Mouse (Mus musculus) embryonic facial prominence, embryonic 14.5 days (tissue): ENCODE results near the gene Ppfia2. TPM values are rescaled to one million over a fixed set of nuclear protein-coding genes. Genes with fewer than 3 reads are reported as not detected.

Experiments
- ATAC-seq: fragments of 200-750 bp; cut with Nextera tagmentation; 2 replicates; pipeline ENCODE4 v1.8.0; 2017; ENCODE audit warnings: low read depth, moderate number of reproducible peaks, moderate TSS enrichment
- DNase-seq: peaks from one replicate; pipeline ENCODE4 v3.0.0-alpha.2; 2015; ENCODE audit warnings: low spot score
- H3K27ac ChIP-seq: fragments of 300-500 bp; sonication (generic); replicated peaks from 2 replicates; pipeline ENCODE4 v1.5.1; 2014; ENCODE audit warnings: low read depth, mild to moderate bottlenecking, low read length, moderate library complexity
- H3K27me3 ChIP-seq: fragments of 300-500 bp; sonication (generic); replicated peaks from 2 replicates; pipeline ENCODE4 v1.6.1; 2014; ENCODE audit warnings: low read length; ENCODE audit not compliant: control insufficient read depth, insufficient read depth
- H3K36me3 ChIP-seq: fragments of 300-500 bp; sonication (generic); 2 replicates; pipeline ENCODE4 v1.6.1; 2014; ENCODE audit warnings: low read length, mixed read lengths; ENCODE audit not compliant: control insufficient read depth, insufficient read depth
- H3K4me1 ChIP-seq: fragments of 300-500 bp; sonication (generic); 2 replicates; pipeline ENCODE4 v1.6.1; 2014; ENCODE audit warnings: antibody characterized with exemption, low read length; ENCODE audit not compliant: control insufficient read depth, insufficient read depth
- H3K4me2 ChIP-seq: fragments of 300-500 bp; sonication (generic); 2 replicates; pipeline ENCODE4 v1.6.1; 2014; ENCODE audit warnings: low read depth, mild to moderate bottlenecking, low read length, moderate library complexity, mixed read lengths
- H3K4me3 ChIP-seq: fragments of 300-500 bp; sonication (generic); 2 replicates; pipeline ENCODE4 v1.5.1; 2014; ENCODE audit warnings: low read depth, mild to moderate bottlenecking, low read length
- H3K9ac ChIP-seq: fragments of 300-500 bp; sonication (generic); 2 replicates; pipeline ENCODE4 v1.6.1; 2014; ENCODE audit warnings: low read depth, mild to moderate bottlenecking, low read length, moderate library complexity, mixed read lengths
- H3K9me3 ChIP-seq: fragments of 300-500 bp; sonication (generic); 2 replicates; pipeline ENCODE4 v1.6.1; 2016; ENCODE audit warnings: low read length; ENCODE audit not compliant: control insufficient read depth
- WGBS: fragments of 180-500 bp; shearing (Covaris S2); extraction: QIAGEN DNeasy Blood & Tissue Kit; methylation state at CpG from one replicate; pipeline ENCODE4 v1.1.7; 2014; 5-methylcytosine and 5-hydroxymethylcytosine counted together
- polyA plus RNA-seq: library from polyadenylated mRNA; unstranded; fragments of >200 nt; fragmentation: Nextera tagmentation; extraction: Ambion mirVana; gene quantifications from 2 replicates; pipeline ENCODE4 v1.2.1, GENCODE M21; 2014

Ppfia2 gene
- 2.3 and 2.9 TPM in 2 replicates for polyA plus RNA-seq

GRCm38 (mm10) chr10:106469855-106470532, at the start of gene Ppfia2:
TSS of gene Ppfia2 (plus strand) at chr10:106470339.
- H3K9ac ChIP-seq = peak within 1 kb of the TSS; percentile 56
- peaks cover 24% of the 10 kb centered on the region for H3K27me3 ChIP-seq
- DNase-seq (peak; percentile 70), ATAC-seq (peak; percentile 76)
- H3K4me3 ChIP-seq = peak within 1 kb of the TSS; percentile 55
- H3K36me3 ChIP-seq = no peaks in the 10 kb centered on the region
- peak within 1 kb of the TSS; percentile 89 for H3K4me2 ChIP-seq
- H3K27ac ChIP-seq = no peak within 1 kb of the TSS; the same call in 1 of the 2 replicates
- under 1% methylated on average over 28 of the region's 30 CpGs for WGBS
- H3K9me3 ChIP-seq = no peaks in the 10 kb centered on the region
- H3K4me1 ChIP-seq = peaks cover 7% of the 10 kb centered on the region

GRCm38 (mm10) chr10:106468956-106469721, 1.0 kb upstream of the Ppfia2 start:
- peak overlapping the region; percentile 56; the same call in 1 of the 2 replicates for H3K9ac ChIP-seq
- 1% methylated on average over 19 of the region's 19 CpGs for WGBS
- peaks cover 24% of the 10 kb centered on the region for H3K27me3 ChIP-seq
- peaks cover 7% of the 10 kb centered on the region for H3K4me1 ChIP-seq
- H3K36me3 ChIP-seq = no peaks in the 10 kb centered on the region
- DNase-seq (peak; percentile 43), ATAC-seq (peak; percentile 81)
- H3K4me2 ChIP-seq = peak overlapping the region; percentile 89
- peak overlapping the region; percentile 55 for H3K4me3 ChIP-seq
- no peaks in the 10 kb centered on the region for H3K9me3 ChIP-seq
- H3K27ac ChIP-seq = no peak overlapping the region

- Histone ChIP-seq H3K9me3 (no peaks in the 10 kb centered on the region), H3K9ac (peak overlapping the region; percentile 56), H3K4me2 (peak overlapping the region; percentile 89), H3K4me3 (peak overlapping the region; percentile 55), H3K27me3 (peaks cover 24% of the 10 kb centered on the region), H3K36me3 (no peaks in the 10 kb centered on the region), H3K4me1 (peaks cover 7% of the 10 kb centered on the region), H3K27ac (no peak overlapping the region; the same call in 1 of the 2 replicates)
- ATAC-seq (0 out of 2 replicates have a peak, but pooled peaks have one; percentile 6), DNase-seq (peak; percentile 5)
- WGBS = 6% methylated on average over 17 of the region's 18 CpGs
These were observed 530 bp downstream of the Ppfia2 start for GRCm38 (mm10) chr10:106470533-106471205.

GRCm38 (mm10) chr10:106509281-106510165, 39.4 kb downstream of the Ppfia2 start:
- no peak for DNase-seq
- WGBS = 74% methylated on average over 6 of the region's 6 CpGs
- H3K9me3 ChIP-seq = no peaks in the 10 kb centered on the region
- no peak overlapping the region for H3K4me3 ChIP-seq
- no peaks in the 10 kb centered on the region for H3K36me3 ChIP-seq
- H3K27ac ChIP-seq = no peak overlapping the region
- H3K27me3 ChIP-seq = no peaks in the 10 kb centered on the region
- H3K4me2 ChIP-seq = no peak overlapping the region
- H3K9ac ChIP-seq = no peak overlapping the region
- no peaks in the 10 kb centered on the region for H3K4me1 ChIP-seq
- ATAC-seq = no peak

GRCm38 (mm10) chr10:106566036-106566435, 95.9 kb downstream of the Ppfia2 start:
- no peak overlapping the region for H3K4me3 ChIP-seq

GRCm38 (mm10) chr10:106585026-106585425, 114.9 kb downstream of the Ppfia2 start:
- H3K9ac ChIP-seq = no peak overlapping the region
- 74% methylated on average over 4 of the region's 4 CpGs for WGBS
- ATAC-seq = no peak
- no peak overlapping the region for H3K27ac ChIP-seq
- no peak overlapping the region for H3K4me2 ChIP-seq
- H3K9me3 ChIP-seq = no peaks in the 10 kb centered on the region
- peak; percentile 5 for DNase-seq
- no peaks in the 10 kb centered on the region for H3K4me1 ChIP-seq
- no peaks in the 10 kb centered on the region for H3K27me3 ChIP-seq
- H3K36me3 ChIP-seq = no peaks in the 10 kb centered on the region
- H3K4me3 ChIP-seq = no peak overlapping the region

More at GRCm38 (mm10) chr10:106566036-106566435, 95.9 kb downstream of the Ppfia2 start:
- 70% methylated on average over 4 of the region's 4 CpGs for WGBS
- Histone ChIP-seq H3K27me3 (no peaks in the 10 kb centered on the region), H3K4me1 (no peaks in the 10 kb centered on the region), H3K27ac (no peak overlapping the region), H3K36me3 (no peaks in the 10 kb centered on the region), H3K4me2 (no peak overlapping the region), H3K9me3 (no peaks in the 10 kb centered on the region), H3K9ac (no peak overlapping the region)
- ATAC-seq = no peak
- no peak for DNase-seq

- 2% methylated on average over 4 of the region's 4 CpGs for WGBS
- Histone ChIP-seq H3K9me3 (no peaks in the 10 kb centered on the region), H3K36me3 (no peaks in the 10 kb centered on the region), H3K9ac (no peak overlapping the region), H3K4me2 (no peak overlapping the region), H3K4me1 (no peaks in the 10 kb centered on the region), H3K27ac (no peak overlapping the region), H3K4me3 (no peak overlapping the region), H3K27me3 (no peaks in the 10 kb centered on the region)
- DNase-seq (peak; percentile 63), ATAC-seq (no peak)
These were observed 115.4 kb downstream of the Ppfia2 start for GRCm38 (mm10) chr10:106585476-106586080.
